Mouse (Mus musculus): ENCODE measurements around the gene Ldha.

DNA sequence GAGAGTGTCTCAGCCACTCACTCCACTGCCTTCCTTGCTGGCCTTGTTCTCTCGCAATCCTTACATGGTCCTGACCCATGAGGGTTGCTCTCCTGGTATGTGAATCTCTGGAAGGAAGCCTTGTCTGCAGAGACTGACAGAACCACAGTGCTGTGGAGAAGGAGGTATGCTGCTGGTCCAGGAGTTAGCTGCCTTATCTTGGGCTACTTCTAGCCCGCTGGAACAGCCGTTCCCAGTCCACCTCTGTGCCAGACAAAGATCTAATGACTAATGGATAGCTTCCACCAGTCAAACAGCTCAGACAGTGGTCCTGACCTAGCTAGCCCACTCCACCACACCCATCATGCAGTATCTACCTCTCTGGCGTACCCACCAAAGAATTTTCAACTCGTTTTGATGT is 4.9 kb upstream of the Ldha start:
- TF ChIP-seq POLR2A (IDR thresholded peaks at IDR 0.05; ENCODE audit: extremely low read depth, insufficient read depth, low read length) (no peak), CTCF (IDR thresholded peaks at IDR 0.05; ENCODE audit: low read depth, low read length) (no peak)

All from liver, adult 2 months (tissue).